Mouse (Mus musculus): ENCODE measurements around the gene Selenon.
"Not testable (repeated sequence)": the region's sequence is repeated elsewhere in the genome, so short reads cannot be mapped to it uniquely, and the experiment has no call there.

The Selenon gene

DNA sequence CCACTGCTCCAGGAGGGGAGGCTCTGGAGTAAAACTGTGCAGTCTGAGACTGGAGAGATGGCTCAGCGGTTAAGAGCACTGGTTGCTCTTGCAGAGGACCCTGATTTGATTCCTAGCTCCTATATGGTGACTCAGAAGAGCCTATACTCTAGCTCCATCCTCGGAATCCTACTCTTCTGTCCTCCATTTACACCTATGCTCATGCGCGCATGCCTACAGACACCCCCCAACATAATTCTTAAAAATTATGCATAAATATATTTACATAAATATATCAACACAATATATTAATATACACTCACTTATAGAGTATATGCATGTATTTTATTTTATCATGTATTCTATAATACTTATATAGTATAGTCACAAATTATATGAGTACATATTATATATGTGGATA lies 41.6 kb downstream of the Selenon start:
- DNase-seq (ENCODE audit: low read depth, low spot score): no peak

DNA sequence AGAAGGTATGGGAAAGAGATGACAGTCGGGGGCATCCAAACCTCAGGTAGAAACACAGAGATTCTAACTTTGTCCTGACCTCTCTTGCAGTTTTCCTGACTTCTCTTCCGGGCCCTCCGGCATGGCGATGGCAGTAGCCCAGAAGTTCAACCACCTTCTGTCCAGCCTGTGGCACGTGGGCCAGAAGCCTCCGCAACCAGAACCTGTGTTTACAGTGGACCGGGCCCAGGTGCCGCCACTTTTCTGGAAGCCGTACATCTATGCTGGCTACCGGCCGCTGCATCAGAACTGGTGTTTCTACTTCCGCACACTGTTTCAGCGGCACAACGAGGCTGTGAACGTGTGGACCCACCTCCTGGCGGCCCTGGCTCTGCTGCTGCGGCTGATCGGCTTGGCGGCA lies 45.3 kb downstream of the Selenon start:
- DNase-seq (ENCODE audit: low read depth, low spot score): no peak

DNA sequence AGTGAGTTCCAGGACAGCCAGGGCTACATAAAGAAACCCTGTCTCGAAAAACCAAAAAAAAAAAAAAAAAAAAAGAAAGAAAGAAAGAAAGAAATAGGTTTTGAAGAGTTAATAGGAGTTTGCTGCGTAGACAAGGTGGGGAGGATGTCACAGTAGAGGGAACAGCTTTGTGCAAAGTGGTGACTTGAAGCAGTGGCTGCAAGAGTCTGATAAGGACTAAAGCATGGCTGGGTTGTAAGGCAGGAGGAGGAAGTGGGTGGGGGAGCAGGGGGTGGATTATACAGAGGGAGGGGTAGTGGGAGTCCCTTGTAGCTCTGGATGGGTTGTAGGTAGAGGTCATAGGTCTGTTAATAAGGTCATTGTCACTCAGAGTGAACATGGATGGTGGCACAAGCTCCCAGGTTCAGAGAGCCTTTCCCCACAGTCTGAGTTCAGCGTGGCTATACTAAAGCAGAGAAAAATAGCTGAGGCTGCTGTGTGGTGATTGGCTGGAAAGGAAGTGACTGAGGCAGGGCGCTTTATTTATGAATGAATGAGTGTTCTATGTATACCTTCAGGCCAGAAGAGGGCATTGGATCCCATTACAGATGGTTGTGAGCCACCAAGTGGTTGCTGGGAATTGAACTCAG lies 45.9 kb downstream of the Selenon start:
- DNase-seq (ENCODE audit: low read depth, low spot score): no peak

DNA sequence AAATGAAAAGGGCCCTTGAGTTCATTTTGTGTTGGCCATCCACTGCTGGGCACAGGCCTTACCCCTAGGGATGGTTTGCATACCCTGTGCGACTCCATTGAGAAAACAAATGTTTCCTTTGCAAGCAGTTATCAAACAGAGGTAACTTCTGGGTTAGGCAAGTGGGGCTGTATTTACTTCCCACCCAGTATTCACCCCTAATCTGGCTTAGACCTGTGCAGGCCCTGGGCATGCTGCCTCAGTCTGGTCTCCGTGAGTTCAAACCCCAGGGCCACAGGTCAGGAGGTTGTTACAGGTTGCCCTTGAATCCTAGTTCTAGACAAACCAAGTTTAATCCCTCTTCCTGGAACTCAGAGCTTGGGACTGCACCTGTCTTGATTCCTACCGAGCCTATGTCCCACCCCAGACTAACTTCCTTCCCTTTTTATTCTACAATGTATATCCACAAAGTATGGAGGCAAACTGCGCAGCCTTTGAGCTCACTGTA lies 46.6 kb downstream of the Selenon start:
- DNase-seq (ENCODE audit: low read depth, low spot score): no peak

DNA sequence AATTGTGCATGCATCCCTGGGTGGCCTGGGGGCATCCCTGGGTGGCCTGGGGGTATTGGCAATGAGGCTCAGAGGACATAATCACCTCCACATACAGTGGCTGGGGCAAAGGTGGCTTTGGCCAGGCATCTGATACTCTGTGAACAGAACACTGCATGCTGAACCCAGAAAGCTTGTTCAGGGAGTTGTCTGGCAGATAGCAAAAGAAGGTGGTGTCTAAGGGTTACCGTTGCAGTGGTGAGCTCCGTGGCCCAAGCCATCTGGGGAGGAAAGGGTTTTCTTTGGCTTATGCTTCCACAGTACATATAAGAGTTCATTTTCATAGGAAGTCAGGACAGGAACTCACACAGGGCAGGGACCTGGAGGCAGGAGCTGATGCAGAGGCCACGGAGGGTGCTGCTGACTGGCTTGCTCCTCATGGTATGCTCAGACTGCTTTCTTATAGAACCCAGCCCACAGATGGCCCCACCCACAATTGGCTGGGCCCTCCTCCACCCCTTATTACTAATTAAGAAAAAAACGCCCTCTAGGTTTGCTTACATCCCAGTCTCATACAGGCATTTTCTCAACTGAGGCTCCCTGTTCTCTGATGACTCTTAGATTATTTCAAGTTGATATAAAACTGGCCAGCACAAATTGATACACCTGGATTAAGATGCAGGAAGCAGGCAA lies 48.1 kb downstream of the Selenon start:
- DNase-seq (ENCODE audit: low read depth, low spot score): no peak

DNA sequence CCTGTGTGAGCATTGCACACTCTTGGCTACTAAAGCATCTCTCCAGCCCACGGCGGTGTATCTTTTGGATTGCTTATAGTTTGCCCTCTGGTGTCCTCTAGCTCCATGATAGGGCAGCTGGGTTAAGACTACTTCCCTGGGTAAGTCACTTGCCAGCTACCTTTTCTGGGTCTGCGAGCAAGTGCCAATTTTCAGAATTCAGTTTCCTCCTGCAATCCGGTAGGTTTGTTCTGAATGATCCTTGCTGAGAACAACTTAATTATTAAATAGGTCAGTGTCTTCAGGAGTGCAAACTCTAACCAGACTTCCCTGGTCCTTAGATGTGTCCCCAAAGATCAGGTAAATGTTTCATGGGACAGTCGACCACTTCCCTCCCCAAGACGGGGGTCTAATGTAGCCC lies 50.9 kb downstream of the Selenon start:
- no peak for DNase-seq (ENCODE audit: low read depth, low spot score)

DNA sequence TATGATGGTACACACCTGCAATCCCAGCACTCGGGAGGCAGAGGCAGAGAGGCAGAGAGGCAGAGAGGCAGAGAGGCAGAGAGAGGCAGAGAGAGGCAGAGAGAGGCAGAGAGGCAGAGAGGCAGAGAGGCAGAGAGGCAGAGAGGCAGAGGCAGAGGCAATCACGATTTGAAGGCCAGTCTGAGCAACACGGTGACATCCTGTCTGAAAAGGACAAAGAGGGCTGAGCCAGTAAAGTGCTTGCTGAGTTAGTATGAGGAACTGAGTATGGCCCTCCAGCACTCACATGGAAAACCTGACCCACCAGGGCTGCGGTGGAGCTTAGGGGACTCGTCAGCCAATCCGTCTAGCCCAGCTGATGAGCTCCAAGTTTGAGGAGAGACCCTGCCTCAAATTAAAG lies 53.0 kb downstream of the Selenon start:
- not testable (repeated sequence) for DNase-seq (ENCODE audit: low read depth, low spot score)

DNA sequence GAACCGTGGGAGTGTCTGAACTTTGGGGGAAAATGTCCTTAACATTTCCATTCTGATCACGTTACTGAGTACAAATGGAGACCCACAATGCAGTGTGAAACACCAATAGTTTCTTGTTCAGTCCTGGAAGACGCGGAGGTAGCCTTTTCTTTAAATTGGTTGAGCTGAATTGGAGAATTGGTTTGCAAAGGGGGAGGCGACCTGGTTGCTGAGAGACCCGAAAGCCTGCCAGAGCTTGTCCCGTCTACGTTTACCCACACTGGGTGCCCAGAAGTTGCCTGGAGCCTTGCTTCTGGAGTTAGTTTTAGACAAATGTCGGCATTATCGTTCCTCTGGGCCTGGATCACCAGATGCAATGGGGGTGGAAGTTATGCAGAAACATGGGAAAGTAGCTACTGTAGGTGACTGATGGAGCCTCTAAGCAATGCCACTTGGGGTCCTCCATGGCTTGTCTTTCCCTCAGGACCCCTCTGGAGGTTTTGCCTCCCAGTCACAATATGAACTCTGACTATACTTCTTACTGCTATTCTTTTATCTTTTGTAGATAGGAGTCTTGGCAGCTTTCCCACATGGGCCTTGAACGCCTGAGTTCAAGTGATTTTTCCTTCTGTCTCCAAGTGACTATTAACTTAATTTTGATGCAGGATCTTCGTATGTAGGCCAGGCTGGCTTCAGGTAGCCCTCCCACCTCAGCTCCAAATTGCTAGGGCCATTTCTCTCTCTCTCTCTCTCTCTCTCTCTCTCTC lies 53.8 kb downstream of the Selenon start:
- DNase-seq (ENCODE audit: low read depth, low spot score): no peak

DNA sequence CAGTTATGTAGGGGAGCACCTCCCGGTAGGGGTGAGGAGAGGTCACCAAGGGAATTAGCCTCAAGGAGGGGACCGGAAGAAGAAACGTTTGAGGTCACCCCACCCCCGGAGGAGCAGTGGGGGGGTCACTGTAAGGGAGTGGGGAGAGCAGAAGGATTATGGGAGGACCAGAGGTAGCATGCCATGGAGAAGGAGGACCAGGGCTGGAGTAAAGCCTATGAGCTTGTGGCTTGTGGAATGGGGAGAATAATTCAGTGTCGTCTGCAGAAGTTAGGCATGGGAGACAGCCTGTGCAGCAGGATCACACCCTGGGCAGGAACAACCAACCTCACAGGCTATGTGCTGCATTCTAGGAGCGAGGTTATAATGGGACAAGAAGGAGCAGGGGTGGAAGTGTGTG lies 54.7 kb downstream of the Selenon start:
- no peak for DNase-seq (ENCODE audit: low read depth, low spot score)

DNA sequence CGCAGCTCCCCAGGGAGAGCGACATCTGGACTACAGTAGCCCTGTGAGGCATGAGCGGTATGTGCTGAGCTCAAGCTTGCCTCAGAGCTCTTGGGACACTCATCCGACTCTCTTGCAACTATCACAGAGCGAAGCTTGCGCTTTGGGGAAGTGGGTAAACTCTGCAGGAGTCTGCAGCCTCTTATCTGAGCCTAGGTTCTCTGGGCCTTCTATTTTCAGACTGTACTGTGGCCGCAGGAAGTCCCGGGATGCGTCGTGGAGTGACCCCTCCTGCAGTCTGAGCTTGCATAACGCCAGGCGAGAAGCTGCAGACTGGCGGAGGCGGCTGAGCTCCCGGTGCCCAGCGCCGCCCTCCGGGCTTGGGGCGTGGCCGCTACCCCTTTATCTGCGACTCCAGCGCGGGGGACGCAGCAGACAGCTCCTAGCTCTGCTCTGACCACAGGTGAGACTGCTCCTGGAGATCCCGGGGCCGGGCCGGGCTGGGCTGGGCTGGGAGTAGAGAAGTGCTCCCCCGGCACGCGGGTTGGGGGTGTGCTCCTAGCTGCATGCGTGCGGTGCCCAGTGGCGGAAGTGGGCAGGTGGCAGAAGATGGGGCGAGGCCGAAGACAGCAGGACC lies 55.3 kb downstream of the Selenon start, which contains the start of gene Paqr7:
Gene Paqr7 (plus strand): TSS at position 103 of the 616 bp plus-strand sequence.
- peak; percentile 61 for DNase-seq (ENCODE audit: low read depth, low spot score)

DNA sequence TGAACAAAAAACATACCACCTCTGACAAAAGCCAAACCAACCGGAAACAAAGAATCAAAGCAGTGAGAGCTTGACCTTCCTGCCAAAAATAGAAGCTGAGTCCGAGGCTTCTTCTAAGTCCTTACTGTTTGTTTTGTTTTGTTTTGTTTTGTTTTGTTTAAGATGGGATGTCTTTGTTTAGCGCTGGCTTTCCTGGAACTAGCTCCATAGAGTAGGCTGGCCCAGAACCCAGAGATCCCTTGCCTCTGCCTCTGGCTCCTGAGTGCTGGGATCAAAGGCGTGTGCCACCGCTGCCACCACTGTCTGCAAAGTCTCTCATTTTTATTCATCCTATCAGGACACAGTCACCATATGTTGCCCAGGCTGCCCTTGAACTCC lies 56.4 kb downstream of the Selenon start:
- no peak for DNase-seq (ENCODE audit: low read depth, low spot score)

DNA sequence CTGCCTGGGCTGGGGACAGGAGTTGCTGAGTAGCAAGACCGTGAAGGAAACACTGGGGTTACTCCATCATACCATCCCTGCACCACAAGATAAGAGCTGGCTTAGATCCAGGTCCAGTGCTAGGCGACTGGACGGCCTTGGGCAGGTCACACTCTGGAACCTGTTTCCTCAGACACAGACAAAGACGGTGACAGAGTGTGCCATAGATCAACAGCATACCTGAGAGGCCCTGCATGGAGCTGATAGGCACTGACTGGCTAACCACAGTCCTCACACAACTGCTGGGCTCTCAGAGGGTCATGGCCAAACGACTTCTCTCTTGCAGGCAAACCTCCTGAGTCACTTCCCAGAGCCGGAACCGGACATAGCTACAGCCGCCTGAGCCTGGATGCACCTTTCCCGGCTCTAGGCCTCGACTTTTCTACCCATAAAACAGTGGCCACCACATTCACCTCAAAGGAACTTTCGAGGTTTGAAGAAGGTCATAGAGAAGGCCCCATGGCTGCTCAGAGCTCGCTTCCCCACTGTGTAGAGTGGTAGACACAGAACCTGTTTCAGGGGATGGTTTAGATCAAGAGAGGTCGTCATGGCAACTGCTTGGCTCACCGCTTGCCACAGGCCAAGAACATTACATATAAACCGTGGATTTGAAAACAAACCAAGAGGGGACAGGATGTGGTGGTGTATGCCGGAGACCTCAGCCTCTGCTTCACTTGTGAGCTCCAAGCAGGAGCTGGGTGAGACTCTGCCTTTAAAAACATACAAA lies 57.0 kb downstream of the Selenon start:
- peak; percentile 89 for DNase-seq (ENCODE audit: low read depth, low spot score)

DNA sequence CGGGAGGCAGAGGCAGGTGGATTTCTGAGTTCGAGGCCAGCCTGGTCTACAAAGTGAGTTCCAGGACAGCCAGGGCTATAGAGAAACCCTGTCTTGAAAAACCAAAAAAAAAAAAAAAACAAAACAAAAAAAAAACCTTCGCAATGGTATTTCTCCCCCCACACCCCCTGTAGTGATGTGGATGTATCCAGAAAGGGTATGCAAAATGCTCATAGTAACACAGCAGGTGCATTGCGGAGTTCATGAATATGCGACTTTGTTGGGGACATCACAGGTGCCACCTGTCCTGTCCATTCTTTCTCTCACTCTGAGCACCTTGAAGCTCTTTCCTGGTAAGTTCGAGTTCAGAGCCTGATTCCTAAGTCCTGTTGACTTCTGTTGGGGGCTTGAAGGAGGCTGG lies 57.8 kb downstream of the Selenon start:
- not testable (repeated sequence) for DNase-seq (ENCODE audit: low read depth, low spot score)

DNA sequence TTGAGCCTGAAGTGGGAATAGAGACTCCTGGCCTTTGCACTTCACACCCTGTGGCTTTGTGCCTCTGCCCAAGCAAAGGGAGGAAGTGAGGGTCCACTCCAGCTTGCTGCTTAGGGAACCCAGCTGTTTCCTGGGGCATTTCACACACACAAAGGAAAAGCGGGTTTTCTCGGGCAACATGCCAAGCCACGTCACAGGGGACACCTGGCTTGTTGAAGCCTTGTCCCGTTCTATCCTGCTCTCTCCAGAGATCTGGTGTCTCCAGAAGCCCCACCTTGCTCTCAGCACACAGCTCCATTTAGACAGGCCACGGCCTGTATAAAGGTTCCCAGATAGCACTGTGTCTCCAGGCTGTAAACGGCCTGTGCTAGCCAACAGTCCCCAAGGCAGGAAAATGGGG lies 60.2 kb downstream of the Selenon start:
- DNase-seq (ENCODE audit: low read depth, low spot score): no peak

DNA sequence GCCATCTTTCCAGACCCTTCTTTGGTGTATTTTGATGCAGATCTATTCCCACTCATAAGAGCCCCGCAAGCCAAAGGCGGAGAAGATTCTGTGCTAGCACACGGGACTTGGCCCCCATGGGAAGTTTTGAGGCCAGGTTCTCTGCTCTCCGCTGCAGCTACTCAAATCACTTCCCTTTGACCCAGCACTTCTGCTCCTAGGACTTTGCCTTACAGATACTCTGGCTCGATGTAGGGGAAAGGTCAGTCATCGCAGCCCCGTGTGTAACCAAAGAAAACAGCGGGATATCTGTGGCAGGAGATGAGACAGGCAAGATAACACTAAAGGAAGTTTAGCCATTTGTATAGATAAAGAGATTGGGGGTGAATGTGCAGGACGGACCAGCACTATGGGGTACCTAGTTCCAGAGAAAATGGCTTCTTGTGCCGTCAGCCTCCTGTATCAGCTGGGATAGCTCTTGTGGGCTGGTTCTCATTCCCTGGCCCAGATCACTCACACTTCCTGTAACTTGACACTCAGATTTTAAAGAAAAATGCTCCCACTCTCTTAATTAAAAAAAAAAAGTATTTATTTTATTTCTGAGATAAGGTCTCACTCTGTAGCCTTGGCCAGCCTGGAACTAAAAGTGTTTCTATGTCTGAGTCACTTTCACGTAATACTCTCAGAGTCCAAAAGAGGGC lies 61.8 kb downstream of the Selenon start:
- DNase-seq (ENCODE audit: low read depth, low spot score): no peak

DNA sequence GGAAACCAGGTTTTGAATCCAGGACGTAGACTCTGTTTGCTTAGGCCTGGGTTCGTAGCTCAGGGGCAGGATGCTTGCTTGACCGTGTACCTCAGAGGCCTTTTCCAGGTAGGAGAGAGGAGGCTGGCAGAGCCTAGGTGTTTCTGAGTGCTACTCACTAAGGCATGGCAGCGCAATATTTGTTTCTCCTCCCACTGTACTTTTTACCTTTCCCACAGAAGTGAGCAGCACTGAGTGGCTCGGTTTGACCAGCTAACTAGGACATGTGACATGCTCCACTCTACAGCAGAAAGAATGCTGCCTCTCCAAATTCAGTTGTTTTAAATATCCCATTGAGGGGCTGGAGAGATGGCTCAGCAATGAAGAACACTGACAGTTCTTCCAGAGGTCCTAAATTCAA lies 63.8 kb downstream of the Selenon start:
- no peak for DNase-seq (ENCODE audit: low read depth, low spot score)

Data from CD4-positive, CD25-positive, alpha-beta regulatory T cell, adult 2 months (primary cell).